Mouse (Mus musculus) cerebellum, postnatal 4 days (tissue): ENCODE measurements around the gene Aplp2.

Source experiments
- DNase-seq, 2 experiments: peaks; one replicate each; pipeline ENCODE4 v3.0.0; 2022; ENCODE audit warnings: low spot score in 2 of 2, mixed read lengths in 1 of 2

Gene Aplp2

GRCm38 (mm10) chr9:31211690-31212499, at the start of gene Aplp2:
Aplp2 (minus strand) TSS chr9:31211815.
- peak; percentile 96 to 98 for DNase-seq

- no peak for DNase-seq
Observed at GRCm38 (mm10) chr9:31260219-31260618, 48.6 kb upstream of the Aplp2 start.

- no peak for DNase-seq
Observed at GRCm38 (mm10) chr9:31258237-31258636, 46.6 kb upstream of the Aplp2 start.

GRCm38 (mm10) chr9:31255953-31256352, 44.3 kb upstream of the Aplp2 start:
- DNase-seq, result no peak

- no peak for DNase-seq
Observed at GRCm38 (mm10) chr9:31254697-31255004, 43.0 kb upstream of the Aplp2 start.

- no peak for DNase-seq
Observed at GRCm38 (mm10) chr9:31253866-31254696, 42.5 kb upstream of the Aplp2 start.

- DNase-seq, result no peak
Observed at GRCm38 (mm10) chr9:31253311-31253734, 41.7 kb upstream of the Aplp2 start.

- no peak for DNase-seq
Observed at GRCm38 (mm10) chr9:31252182-31252799, 40.7 kb upstream of the Aplp2 start.

- no peak for DNase-seq
Observed at GRCm38 (mm10) chr9:31247447-31248220, 36.0 kb upstream of the Aplp2 start.

GRCm38 (mm10) chr9:31246421-31246820, 34.8 kb upstream of the Aplp2 start:
- DNase-seq, result no peak

GRCm38 (mm10) chr9:31245006-31245405, 33.4 kb upstream of the Aplp2 start:
- DNase-seq, result no peak

- DNase-seq, result no peak
Observed at GRCm38 (mm10) chr9:31243939-31244333, 32.3 kb upstream of the Aplp2 start.

- no peak for DNase-seq
Observed at GRCm38 (mm10) chr9:31243306-31243938, 31.8 kb upstream of the Aplp2 start.

GRCm38 (mm10) chr9:31241208-31241699, 29.6 kb upstream of the Aplp2 start:
- no peak for DNase-seq

- no peak for DNase-seq
Observed at GRCm38 (mm10) chr9:31240522-31241207, 29.1 kb upstream of the Aplp2 start.

- DNase-seq, result no peak
Observed at GRCm38 (mm10) chr9:31239551-31239950, 27.9 kb upstream of the Aplp2 start.

- no peak for DNase-seq
Observed at GRCm38 (mm10) chr9:31238526-31238925, 26.9 kb upstream of the Aplp2 start.

- DNase-seq, result no peak
Observed at GRCm38 (mm10) chr9:31236079-31236478, 24.5 kb upstream of the Aplp2 start.

- no peak for DNase-seq
Observed at GRCm38 (mm10) chr9:31235489-31235888, 23.9 kb upstream of the Aplp2 start.

GRCm38 (mm10) chr9:31235030-31235429, 23.4 kb upstream of the Aplp2 start:
- no peak for DNase-seq
